Mouse (Mus musculus) limb, embryonic 14.5 days (tissue): ENCODE measurements at regions not wholly inside any gene's neighbourhood (a gene's known extent, or its start where the extent isn't known, plus 50 kb on each side); places are given as distances from the start of the nearest gene placed in this dataset.
A peak's percentile ranks its signal among the peaks of the same experiment; 100 is the strongest.

Experiments
- ATAC-seq: fragments of 200-750 bp; cut with Nextera tagmentation; 2 replicates; pipeline ENCODE4 v1.8.0; 2017; ENCODE audit warnings: low read depth, moderate number of reproducible peaks, moderate TSS enrichment; ENCODE audit not compliant: low FRiP score
- DNase-seq: peaks from one replicate; pipeline ENCODE4 v3.0.0-alpha.2; 2015; ENCODE audit warnings: low spot score
- H3K27ac ChIP-seq: fragments of 300-500 bp; sonication (generic); replicated peaks from 2 replicates; pipeline ENCODE4 v1.5.1; 2014; ENCODE audit warnings: low read depth, mild to moderate bottlenecking, low read length, moderate library complexity, mixed read lengths
- H3K27me3 ChIP-seq: fragments of 300-500 bp; sonication (generic); 2 replicates; pipeline ENCODE4 v1.6.1; 2014; ENCODE audit warnings: low read length, mixed read lengths; ENCODE audit not compliant: control insufficient read depth, insufficient read depth
- H3K36me3 ChIP-seq: fragments of 300-500 bp; sonication (generic); 2 replicates; pipeline ENCODE4 v1.6.1; 2014; ENCODE audit warnings: mild to moderate bottlenecking, low read length, moderate library complexity, mixed read lengths; ENCODE audit not compliant: control insufficient read depth, insufficient read depth
- H3K4me1 ChIP-seq: fragments of 300-500 bp; sonication (generic); 2 replicates; pipeline ENCODE4 v1.6.1; 2014; ENCODE audit warnings: antibody characterized with exemption, low read length, mixed read lengths; ENCODE audit not compliant: control insufficient read depth, insufficient read depth
- H3K4me2 ChIP-seq: fragments of 300-500 bp; sonication (generic); replicated peaks from 2 replicates; pipeline ENCODE4 v1.6.1; 2014; ENCODE audit warnings: low read depth, mild to moderate bottlenecking, low read length, moderate library complexity; ENCODE audit not compliant: severe bottlenecking
- H3K4me3 ChIP-seq: fragments of 300-500 bp; sonication (generic); replicated peaks from 2 replicates; pipeline ENCODE4 v1.5.1; 2014; ENCODE audit warnings: low read length
- H3K9ac ChIP-seq: fragments of 300-500 bp; sonication (generic); 2 replicates; pipeline ENCODE4 v1.6.1; 2014; ENCODE audit warnings: mild to moderate bottlenecking, low read depth, low read length, moderate library complexity; ENCODE audit not compliant: severe bottlenecking
- H3K9me3 ChIP-seq: fragments of 300-500 bp; sonication (generic); 2 replicates; pipeline ENCODE4 v1.6.1; 2016; ENCODE audit warnings: low read length; ENCODE audit not compliant: control insufficient read depth
- POLR2A ChIP-seq: fragments of 200-500 bp; IDR thresholded peaks from 2 replicates; pipeline ENCODE4 v1.8.0; 2012; ENCODE audit warnings: inconsistent platforms, mild to moderate bottlenecking, moderate library complexity, borderline replicate concordance; ENCODE audit not compliant: insufficient read depth, insufficient read length; ENCODE audit errors: extremely low read depth
- WGBS: fragments of 180-500 bp; shearing (Covaris S2); extraction: QIAGEN DNeasy Blood & Tissue Kit; methylation state at CpG from one replicate; pipeline ENCODE4 v1.1.7; 2014; 5-methylcytosine and 5-hydroxymethylcytosine counted together

DNA sequence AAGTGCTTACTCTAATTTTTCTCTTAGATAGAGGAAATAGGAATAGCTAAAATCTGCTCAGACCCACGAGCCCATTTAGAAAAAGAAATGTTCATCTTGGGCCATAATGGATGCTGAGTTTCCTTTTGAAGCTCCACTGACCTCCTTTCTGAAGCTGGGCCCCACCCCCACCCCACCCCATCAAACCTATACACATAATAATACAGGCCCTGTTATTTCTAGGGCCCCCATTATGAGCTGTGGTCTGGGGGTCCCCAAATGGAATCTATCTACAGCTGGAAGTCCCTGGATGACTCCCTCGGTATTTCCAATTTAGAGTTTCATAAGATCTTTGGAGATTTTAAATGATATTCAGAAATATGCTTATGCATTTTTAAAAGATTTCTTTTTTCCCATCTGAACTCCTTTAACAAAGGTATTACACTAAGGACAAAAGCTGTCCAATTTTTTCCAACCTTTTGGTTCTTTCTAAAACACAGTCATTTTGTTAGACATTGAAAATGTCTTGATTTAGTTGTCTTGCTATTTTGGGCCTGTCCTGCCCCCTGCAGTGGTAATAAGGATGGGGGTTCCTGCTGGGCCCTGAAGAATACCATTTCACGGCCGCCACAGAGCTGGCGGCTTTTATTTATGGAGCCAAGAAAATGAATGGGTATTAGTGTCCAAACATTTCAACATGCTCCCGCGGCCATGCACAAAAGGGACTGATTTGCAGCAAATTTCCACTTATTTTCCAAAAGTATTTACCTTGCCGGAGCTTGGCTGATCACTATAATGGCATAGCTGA, 363.1 kb downstream of the Nr2f2 start:
- Histone ChIP-seq H3K4me1 (no peaks in the 10 kb centered on the region), H3K9me3 (no peaks in the 10 kb centered on the region), H3K4me2 (no peak overlapping the region), H3K36me3 (no peaks in the 10 kb centered on the region), H3K4me3 (no peak overlapping the region), H3K27me3 (no peaks in the 10 kb centered on the region), H3K27ac (no peak overlapping the region), H3K9ac (no peak overlapping the region)
- ATAC-seq, result no peak
- no peak for DNase-seq
- 34% methylated on average over 8 of the region's 8 CpGs for WGBS
- TF ChIP-seq POLR2A, result no peak

DNA sequence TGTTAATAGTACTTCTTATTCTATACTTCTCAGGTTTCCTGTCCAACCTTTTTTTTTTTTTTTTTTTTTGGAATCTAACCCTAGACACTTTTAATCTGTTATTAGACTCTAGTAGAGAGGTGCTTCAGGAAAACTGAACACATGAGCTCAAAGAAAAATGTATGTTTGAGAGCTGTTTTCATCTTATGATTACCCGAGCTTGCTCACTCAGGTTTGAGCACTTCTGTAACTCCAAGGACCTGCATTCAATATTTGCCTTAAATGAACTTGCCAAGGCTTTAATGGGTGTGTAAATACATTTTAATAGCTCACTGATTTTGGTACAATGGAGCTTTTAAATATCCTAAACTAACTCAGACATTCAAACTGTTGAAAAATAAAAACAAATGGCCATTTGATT, 367.8 kb downstream of the Nr2f2 start:
- DNase-seq, result no peak
- Histone ChIP-seq H3K36me3 (no peaks in the 10 kb centered on the region), H3K27me3 (no peaks in the 10 kb centered on the region; the same call in 1 of the 2 replicates), H3K4me3 (no peak overlapping the region), H3K27ac (no peak overlapping the region), H3K4me2 (no peak overlapping the region), H3K4me1 (no peaks in the 10 kb centered on the region), H3K9ac (no peak overlapping the region), H3K9me3 (no peaks in the 10 kb centered on the region)
- ATAC-seq, result no peak
- no peak for TF ChIP-seq POLR2A
- WGBS, result 47% methylated on average over 1 of the region's 1 CpGs

DNA sequence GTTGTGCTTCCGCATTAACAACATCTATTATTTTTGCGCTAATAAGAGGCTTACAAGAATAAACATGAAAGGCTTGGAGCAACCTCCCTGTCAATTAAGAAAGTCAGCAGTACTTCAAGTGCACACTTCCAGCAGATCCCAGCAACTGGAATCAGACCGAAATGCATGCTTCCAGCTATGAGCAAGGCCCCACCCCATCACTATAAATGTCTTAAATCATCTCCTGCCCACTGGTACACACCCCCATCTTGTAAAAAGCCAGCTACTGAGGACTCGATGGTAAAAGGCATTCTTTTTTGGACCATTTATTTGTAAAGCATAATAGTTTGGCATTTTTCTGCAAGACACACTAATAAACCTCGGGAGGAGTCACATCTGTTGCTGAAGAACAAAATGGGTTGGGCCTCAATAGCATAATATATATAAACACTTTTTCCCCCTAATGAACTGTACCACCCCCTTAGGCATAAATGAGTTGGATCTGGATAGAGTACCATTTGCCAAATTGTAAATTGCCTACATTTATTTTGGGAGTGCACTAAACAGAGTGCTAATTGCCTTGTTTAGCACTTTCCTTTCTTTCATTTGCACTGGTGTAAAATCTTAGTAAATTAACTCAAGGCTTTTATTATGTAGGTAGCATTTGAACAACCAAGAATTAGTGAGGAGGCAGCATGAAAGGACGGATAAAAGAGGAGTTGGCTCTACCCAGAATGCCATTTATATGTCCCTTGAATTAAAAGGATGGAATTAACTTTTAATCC, 371.8 kb downstream of the Nr2f2 start:
- DNase-seq (no peak), ATAC-seq (no peak)
- no peaks in the 10 kb centered on the region for H3K9me3 ChIP-seq
- H3K4me1 ChIP-seq, result 0 out of 2 replicates have a peak, but pooled peaks cover 3% of the 10 kb centered on the region
- H3K27ac ChIP-seq, result no peak overlapping the region
- H3K27me3 ChIP-seq, result peaks cover 9% of the 10 kb centered on the region
- H3K4me2 ChIP-seq, result no peak overlapping the region
- no peak overlapping the region for H3K4me3 ChIP-seq
- H3K9ac ChIP-seq, result no peak overlapping the region
- 33% methylated on average over 6 of the region's 6 CpGs for WGBS
- H3K36me3 ChIP-seq, result no peaks in the 10 kb centered on the region
- no peak for TF ChIP-seq POLR2A

DNA sequence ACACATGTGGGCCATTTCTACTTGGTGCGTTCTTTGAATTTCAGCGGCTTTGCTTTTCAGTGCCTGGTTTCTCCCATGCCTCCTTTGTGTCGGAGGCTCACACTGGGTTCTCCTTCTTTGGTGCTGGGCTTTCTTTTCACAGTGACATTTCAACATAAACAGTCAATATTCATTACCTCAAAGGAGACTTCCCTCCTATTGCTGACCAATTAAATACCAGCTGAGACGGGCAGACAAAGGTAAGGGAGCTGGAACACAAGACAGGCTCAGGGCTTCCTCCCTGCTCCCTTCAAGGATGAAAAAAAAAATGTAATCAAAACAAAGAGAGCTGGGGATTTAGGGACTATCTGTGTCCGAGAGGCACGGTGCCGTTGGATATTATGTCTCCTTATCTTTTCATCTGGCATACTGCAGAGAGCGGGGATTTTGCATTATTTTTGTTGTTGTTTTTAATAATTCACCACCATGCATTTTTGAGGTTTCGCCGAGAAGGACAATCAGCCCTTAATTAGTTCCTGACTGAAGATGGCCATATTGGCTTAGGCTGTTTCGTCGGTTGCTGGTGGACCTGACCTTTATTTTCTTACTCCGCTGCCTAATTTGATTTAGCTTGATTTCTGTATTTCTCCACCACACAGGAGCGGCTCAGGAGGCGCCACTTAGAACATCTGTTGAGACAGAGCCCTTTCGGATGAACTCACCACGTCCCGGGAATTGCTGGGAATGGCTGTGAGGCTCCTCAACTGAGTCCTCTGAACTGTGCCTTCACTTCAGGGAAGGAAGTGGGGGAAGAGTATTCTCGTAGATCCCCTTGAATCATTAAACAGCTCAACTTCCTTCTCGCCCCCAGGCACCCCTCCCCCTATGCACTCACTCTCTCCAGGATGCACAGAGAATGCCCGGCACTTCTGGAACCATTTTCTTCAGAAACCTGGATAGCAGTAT, 373.9 kb downstream of the Nr2f2 start:
- no peak for ATAC-seq
- no peak overlapping the region for H3K9ac ChIP-seq
- H3K27me3 ChIP-seq, result peaks cover 9% of the 10 kb centered on the region
- TF ChIP-seq POLR2A, result no peak
- no peaks in the 10 kb centered on the region for H3K36me3 ChIP-seq
- H3K9me3 ChIP-seq, result no peaks in the 10 kb centered on the region
- WGBS, result 6% methylated on average over 21 of the region's 21 CpGs
- no peak for DNase-seq
- no peak overlapping the region for H3K27ac ChIP-seq
- peak overlapping the region; percentile 28 for H3K4me3 ChIP-seq
- H3K4me1 ChIP-seq, result 0 out of 2 replicates have a peak, but pooled peaks cover 3% of the 10 kb centered on the region
- H3K4me2 ChIP-seq, result peak overlapping the region; percentile 42

DNA sequence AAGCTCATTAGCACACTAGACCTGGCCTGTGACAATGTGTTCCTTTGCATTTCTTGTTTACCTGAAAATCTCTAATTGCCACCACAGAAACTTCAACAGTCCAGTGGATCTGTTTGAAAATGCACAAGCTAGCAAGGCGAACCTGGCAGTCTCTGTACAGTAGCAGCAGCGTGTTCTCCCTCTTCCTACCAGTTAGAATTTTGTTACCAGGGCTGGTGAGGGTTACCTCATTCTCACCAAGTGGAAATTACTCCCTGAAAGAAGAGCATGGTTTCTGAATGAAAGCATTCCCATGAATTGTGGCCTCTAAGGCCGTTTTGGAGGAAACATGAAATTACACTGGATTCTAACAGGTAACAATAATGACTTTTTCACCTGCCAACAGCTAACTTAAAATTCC, 374.6 kb downstream of the Nr2f2 start:
- Histone ChIP-seq H3K36me3 (no peaks in the 10 kb centered on the region), H3K4me2 (peak overlapping the region; percentile 42; the same call in 1 of the 2 replicates), H3K4me1 (0 out of 2 replicates have a peak, but pooled peaks cover 3% of the 10 kb centered on the region), H3K27ac (no peak overlapping the region), H3K27me3 (peaks cover 9% of the 10 kb centered on the region), H3K9me3 (no peaks in the 10 kb centered on the region), H3K4me3 (no peak overlapping the region), H3K9ac (no peak overlapping the region)
- no peak for TF ChIP-seq POLR2A
- no peak for DNase-seq
- WGBS, result 19% methylated on average over 3 of the region's 3 CpGs
- no peak for ATAC-seq
